Mouse (Mus musculus) adrenal gland (tissue): ENCODE measurements around the gene Ifnar2.

ENCODE experiments used
- intact Hi-C: fragments of 180-260 bp; cut with DNase I; formaldehyde crosslinking; loops from one replicate; pipeline ENCODE4 v1.15.1; 2025

The Ifnar2 gene

DNA sequence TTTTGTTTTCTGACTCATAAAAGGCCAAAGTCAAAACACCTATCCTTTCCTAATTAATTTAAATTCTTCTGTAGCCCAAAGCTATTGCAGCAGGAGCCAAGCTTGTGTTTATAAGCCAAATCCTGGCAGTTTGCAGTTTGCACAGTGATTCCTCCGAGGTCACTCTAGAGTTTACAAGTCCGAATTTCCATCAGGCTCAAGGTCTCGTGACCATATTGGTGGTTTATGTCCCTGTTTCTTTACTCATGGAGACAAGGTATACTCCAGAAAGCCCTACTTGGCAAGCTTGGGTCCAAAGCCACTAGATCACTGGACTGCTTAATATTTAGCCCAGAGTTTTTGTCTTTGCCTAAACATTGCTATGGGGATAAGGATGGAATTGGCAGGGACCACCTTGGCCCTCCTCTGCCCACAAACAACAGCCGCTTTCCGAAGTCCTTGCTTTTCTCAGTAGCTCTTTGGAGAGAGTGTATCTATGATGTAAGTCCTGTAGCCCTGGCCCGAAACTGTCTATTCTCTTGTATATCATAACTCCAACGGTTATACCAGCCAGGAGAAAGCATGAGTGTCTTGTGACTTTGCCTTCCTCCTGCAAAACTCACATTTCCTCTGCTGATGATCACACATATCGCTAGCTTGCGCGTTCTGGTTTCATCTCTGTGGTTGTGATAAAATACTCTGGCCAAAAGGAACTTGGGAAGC lies 14.0 kb downstream of the Ifnar2 start:
- intact Hi-C loops, result no loop called here

DNA sequence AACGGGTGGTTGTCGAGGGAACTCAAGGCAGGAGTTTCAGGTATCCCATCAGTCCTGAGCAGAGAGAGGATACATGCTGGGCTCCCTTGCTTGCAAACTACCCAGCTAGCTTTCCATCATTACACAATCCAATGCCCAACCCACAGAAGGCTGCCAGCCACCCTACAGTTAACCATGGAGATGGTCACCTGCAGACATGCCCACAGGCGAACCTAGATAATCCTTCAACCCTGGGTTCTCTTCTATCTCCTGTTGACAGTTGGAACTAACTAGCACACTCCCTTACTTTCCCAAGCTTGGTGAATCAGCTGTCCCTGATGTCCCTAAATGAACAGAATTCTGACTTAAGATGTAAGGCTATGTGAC lies 14.5 kb downstream of the Ifnar2 start:
- intact Hi-C loops, result no loop called here

DNA sequence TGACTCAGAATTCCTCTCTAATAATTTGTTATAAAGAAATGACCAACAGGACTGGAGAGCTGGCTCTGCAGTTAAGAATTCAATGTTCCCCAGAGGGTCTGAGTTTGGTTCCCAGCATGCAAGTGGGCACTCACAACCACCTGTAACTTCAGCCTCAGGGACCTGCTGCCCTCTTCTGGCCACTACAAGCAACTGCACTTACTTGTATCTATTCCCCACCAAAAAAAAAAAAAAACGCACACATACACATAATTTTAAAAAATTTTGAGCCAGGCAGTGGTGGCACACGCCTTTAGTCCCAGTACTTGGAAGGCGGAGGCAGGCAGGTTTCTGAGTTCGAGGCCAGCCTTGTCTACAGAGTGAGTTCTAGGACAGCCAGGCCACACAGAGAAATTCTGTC lies 17.5 kb downstream of the Ifnar2 start:
- intact Hi-C loops, result no loop called here

DNA sequence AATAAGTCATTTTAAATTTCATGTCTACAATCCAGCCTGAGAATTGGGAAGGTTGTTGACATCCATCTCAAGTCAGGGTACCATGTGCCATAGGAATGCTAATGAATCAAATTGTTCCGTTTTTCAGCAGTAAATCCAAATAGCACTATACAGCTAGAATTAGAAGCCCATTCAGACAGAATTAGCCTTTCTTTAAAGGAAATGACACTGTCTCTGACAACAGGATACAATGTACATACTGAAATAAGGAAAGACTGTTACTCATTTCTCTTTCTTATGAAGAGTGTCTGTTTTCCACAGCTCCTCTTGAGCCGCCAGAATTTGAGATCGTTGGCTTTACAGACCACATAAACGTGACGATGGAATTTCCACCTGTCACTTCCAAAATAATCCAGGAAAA lies 18.8 kb downstream of the Ifnar2 start, which contains the start of gene Gm21970:
Gene Gm21970, plus strand, starts transcription at position 301 of the 400 bp plus-strand sequence.
- intact Hi-C loops, result no loop called here

DNA sequence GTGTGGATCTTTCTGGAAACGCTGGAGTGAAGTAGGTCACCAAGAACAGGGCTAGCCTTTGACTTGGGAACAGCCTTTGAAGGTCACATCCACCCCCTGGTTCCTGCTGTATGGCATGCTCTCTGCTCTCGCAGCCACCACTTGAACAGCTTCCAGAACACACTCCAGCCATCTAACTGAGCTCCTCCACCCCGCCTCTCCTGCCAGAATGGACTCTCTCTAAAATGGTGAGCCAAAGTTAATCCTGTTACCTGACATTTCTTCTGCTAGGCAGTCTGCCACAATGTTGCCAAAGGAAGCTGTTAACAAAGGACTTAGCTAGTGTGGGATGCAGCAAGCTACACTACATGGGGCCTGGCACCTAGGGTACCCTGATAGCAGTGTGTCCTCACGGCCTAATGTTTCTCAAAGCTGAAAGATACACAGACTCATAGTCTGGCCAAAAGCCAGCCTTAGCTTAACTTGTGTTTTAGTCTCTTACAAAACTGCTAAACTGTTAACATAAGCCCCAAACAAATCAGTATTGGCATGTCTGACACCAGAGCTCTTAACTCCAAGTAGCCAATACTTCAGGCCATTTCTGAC lies 22.3 kb downstream of the Ifnar2 start:
- intact Hi-C loops, result no loop called here

DNA sequence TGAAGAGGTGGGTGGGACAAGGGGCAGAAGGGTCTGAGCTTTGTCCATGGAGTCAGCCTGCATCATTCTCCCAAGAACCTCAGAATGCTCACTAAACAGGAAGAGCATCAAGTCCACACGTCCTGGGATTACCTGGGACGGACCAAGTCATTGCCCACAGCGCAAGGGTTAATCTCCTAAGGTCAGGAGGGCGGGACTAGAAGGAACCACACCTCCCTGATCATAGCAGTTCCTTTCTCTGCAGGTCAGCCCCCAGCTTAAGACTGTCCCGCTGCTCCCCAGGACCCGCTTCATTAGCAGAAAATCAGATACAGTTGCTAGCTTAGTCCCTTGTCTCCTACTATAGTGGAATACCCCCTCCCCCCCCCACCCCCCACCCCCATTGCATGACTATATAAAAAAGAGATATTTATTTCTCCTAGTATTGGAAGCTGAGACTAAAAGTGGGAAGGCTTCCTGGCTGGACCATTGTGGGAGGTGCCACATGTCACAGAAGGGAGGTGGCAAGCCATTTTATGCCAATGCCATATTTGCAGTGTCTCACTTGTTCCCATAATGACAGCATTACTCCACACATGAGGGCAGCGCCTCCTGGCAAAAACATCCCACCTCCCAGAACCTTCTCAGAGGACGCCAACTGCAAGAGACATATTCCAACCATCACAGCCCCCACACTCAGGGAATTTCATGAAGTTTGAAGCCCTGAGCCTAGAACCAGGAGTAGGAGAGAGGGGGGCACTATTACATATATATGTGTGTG lies 23.2 kb downstream of the Ifnar2 start:
- intact Hi-C loops, result no loop called here

DNA sequence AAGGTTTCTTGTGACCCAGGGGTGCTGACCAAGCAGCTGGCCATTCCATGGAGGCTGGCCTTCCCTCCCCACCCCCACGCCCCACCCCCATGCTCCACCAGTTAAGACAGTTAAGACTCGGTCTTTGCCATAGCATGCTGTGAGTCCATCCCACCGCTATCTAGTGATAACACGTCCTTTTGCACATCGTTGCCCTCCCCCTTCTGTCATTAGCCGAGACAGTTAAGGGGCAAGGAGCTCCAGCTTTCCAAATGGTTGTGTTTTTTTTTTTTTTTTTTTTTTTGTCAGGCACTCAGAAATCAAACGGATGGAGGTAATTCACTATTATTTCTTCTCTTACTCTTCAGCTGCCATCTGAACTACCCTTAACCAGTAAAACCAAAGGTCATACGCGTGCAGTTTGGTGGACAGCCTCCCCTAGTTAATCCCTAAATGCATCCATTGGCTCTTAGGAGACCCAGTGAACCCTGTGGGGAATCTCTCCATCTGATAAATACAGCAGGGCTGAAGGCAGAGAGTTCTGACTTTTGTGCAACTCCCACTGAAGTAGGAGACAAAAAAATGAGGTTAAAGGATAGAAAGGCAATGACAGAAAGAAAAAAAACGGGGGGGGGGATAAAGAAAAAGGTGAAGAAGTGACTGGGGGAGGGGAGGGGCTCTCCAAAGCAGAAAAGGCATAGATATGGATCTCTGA lies 24.4 kb downstream of the Ifnar2 start:
- intact Hi-C loops, result no loop called here

DNA sequence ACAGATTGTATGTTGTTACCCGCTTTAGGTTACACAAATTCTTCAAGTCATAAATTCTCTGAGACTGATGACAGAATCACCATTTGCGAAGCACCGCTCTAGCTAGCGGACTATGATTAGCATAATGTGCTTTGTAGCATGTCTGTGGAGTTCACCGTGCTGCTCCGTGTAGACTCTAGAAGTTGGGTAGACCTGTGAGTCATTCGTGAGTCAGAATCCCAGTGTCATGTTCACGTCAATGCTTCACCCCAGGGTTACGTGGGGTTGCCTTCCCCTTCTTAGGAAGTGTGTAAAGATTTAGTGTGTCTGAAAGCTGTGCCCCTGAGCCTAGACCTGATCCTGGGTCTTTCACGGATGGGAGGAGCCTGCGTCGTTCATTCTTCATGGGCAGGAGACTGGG lies 25.4 kb downstream of the Ifnar2 start:
- intact Hi-C loops, result no loop called here

DNA sequence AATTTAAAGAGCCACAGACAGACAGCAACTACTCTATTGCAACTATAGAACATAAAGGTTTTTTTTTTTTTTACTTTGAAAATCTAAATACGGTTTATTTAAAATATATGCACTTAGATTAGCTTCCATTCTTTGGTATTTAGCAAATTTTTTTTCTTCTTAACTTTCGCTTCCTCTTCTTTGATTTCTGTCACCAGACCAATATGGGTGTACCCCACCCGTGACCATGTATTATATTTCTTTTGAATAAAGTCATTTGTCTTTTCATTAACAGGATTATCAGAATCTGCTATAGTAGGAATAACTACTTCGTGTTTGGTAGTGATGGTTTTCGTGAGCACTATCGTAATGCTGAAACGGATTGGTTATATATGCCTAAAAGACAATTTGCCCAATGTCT lies 26.4 kb downstream of the Ifnar2 start:
- intact Hi-C loops, result no loop called here

DNA sequence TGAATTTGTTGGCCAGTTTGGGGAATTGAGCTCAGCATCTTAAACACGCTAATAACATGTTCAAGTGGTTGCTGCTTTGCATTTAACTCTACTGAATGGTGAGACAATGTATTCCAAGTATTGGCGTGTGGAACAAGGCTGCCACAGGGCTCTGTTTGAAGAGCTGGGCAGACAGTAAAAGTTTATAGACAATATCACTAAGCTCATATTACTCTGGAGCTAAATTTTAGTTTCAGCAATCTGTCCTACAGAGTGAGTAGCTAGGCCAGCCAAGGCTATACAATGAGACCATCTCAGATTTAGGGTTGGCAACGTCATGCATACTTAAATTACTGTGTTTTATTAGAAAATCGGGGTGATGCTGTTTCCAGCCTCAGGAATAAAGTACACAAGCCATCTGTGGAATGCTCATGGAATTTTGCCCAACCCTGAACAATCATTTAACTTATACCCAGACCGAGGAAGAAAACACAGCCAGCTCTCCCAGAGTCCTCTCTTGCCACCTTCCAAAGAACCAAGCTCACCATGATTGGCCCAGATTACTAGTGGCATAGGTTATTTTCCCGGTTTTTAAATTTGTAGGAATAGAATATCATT lies 29.1 kb downstream of the Ifnar2 start:
- intact Hi-C loops, result no loop called here

DNA sequence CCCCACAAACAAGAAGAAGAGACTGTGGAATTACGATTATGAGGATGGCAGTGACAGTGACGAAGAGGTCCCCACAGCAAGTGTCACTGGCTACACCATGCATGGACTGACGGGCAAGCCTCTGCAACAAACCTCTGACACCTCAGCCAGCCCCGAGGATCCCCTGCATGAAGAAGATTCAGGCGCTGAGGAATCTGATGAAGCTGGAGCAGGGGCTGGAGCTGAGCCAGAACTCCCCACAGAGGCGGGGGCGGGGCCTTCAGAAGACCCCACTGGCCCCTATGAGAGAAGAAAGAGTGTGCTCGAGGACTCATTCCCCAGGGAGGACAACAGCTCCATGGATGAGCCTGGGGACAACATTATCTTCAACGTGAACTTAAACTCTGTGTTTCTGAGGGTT lies 31.2 kb downstream of the Ifnar2 start:
- intact Hi-C loops, result no loop called here

DNA sequence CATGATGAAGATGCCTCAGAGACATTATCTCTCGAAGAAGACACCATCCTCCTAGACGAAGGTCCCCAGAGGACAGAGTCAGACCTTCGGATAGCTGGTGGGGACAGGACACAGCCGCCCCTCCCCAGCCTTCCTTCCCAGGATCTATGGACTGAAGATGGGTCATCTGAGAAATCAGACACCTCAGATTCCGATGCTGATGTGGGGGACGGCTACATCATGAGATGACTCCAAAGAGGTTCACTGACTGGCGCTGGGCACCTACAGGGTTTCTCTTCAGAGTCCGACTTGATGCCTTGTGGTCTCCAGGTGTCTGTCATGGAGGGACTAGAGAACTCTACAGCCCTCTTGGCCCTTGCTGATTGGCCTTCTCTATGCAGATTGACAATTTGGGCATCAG lies 31.6 kb downstream of the Ifnar2 start:
- intact Hi-C loops, result no loop called here

DNA sequence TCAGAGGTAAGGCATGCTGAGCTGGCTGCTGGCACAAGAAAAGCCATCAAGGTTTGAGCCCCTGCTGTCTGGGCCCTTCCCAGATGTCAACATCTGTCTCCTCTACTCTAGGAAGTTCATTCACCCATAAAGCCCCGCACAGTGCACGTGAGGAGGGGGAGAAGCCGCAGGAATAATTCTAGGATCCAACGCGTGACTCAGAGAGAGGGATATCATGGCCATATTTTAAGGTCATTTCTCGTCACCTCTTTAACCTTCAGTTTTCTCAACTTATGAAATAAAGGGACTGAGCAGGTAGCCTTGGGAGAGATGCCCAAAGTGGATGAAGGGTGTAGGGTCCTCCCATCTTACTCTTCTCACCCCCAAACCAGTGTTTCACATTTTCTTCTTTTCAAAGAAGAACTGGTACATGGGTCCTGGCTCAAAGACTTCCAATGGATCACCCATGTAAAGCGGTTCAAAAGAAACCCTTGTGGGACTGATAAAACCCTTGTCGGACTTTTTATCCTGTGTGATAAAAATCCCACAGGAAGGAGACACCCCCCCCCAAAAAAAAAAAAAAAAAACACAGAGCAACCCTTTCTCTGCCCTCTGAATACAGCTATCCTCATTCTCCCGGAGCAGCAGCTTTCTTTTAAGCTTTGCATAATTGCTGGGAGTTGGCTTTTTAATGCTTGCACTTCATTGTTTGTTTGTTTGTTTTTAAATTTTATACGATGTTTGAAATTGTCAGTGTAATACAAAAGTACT lies 32.4 kb downstream of the Ifnar2 start:
- intact Hi-C loops, result loop anchor here (5.0 kb wide), 2 partner anchors 37 to 43 kb away; no protein-coding TSS in a partner anchor

DNA sequence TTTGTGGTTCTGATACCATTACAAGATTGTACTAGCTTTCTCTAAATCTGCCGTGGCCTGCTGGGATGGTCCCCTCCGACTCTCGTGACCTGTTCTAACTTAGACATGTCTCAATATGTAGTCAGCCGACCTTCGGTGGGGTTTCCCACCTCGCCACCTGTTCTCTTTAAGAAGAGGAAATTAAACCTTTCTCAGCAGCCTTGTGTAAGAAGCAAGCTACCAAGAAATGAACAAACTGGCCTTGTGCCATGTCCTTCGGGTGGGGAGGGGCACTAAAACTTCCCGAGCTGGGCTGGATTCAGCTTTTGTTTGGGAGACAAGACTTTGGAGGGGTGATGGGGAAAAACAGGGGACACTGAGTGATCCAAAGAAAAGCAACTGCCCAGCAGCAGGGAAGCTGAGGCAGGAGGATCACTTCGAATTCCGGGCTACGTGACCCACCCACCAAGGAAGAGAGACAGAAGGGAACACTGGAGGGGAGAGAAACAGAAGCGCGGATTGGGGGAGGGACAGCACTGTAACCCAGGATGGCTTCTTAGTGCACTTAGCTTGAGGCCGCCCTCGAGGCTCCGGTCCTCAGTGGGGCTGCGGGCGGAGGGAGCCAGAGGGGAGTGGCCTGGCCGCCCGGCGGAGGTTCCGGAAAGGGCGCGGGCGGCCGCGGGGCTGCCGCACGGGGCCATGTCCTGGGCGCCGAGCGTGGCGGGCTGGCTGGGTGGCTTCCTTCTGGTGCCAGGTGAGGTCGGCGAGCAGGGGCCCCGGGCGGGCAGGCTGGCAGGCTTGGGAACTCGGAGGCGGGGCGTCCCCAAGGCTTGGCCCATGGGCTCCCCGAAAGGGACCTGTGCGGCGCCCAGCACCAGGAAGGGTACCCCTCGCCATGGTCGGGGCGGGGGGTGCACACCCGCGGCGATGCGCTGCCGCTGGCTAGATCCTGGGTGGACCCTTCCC lies 33.3 kb downstream of the Ifnar2 start, which contains the start of gene Il10rb:
Gene Il10rb, plus strand, starts transcription at position 525 of the 945 bp plus-strand sequence.
- intact Hi-C loops, result loop anchor here (5.0 kb wide), 2 partner anchors 36 to 44 kb away; no protein-coding TSS in a partner anchor

DNA sequence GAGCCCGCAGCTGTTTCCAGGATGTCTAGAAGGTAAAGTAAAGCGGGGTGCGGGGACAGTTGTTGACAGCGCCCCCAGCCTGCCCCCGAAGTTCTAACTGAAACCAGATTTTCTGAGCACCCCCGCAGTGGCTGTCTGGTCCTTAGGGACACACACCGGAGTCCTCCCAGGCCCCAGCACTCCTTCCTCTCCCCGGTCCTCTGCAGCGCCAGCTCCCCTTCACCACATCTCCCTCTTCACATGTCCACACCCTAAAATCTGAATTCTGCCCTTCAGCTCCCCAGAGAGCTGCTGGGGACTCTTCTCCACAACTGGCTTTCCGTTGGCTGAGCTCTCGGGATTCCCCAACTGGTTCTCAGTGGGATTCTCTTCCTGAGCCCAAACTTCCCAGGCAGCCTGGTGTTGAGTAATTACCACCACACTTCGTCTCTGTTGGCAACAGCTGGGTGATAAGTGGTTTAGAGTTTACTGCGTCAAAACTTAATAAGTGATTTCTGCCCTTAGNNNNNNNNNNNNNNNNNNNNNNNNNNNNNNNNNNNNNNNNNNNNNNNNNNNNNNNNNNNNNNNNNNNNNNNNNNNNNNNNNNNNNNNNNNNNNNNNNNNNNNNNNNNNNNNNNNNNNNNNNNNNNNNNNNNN lies 34.1 kb downstream of the Ifnar2 start:
- intact Hi-C loops, result loop anchor here (5.0 kb wide), 2 partner anchors 36 to 44 kb away; no protein-coding TSS in a partner anchor

DNA sequence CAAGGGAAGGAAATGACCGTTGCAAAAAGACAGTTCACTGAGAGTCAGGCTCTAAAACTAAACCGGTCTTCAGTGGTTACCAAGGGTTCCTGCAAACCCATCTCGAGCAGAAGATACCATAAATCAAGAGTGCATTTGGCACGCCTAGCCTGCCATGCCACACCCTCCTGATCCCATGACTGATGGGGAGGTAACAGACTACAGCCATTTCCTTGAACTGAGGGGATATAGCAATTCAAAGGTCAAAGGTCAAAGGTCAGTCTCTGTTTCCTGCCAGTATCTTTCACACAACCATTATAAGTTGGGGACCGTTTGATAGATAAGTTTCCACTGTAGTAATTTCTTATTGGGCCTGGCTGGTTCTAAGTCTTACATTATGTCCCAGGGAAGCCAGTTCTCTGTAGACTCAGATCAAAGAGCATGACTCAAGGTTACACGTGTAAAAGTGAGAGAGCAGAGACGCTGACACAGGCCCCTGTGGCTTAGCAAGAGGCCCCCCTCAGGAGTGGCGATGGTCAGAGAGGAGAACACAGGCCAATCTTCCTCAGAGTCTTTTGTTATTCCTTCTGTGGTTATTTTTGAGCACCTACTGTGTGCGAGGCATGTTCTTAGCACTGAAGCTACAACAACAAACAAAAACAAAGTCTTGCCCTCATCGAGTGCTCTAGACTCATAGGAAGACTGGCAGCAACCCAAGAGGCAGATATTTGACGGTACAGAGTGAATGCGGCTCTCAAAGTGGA lies 40.7 kb downstream of the Ifnar2 start:
- intact Hi-C loops, result no loop called here

DNA sequence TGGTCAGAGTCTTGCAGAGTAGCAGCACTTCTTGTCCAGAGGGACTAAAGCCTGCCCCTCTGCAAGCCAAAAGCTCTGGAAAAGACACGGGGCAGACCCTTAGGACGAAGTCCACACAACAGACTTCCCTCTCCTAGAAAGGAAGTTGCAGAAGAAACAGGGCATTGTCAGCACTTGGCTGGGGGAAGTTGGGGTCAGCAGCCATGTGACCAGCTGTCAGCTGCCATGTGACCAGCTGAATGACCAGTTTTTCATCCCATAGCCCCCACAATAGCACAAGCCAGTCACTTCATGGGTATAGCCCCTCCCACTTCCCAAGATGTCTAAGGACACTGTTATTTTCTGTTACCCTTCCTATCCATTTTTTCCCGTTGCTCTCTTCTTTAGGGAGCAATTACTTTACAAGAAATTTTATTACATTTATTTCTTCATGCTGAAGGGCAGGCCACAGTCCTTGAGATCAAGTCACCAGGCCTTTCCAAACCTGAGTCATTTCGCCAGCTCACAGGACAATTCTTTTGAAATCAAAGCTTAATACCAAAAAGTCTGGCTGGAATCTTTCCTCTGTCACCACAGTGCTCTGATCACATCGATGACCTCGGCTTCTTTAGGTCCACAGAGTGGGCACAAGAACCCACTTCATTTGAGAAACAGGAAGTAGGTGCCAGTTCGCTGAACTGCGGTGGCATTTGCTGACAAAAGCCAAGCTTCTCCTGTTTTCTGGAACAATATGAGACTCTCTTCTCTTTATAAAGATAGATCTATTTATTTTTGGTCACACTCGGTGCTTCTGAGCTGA lies 43.0 kb downstream of the Ifnar2 start:
- intact Hi-C loops, result no loop called here
